Mouse (Mus musculus) stomach, postnatal 0 days (tissue): Measurements from ENCODE around the gene Sema4g.

Source experiments
- CTCF ChIP-seq: IDR thresholded peaks from 2 replicates; pipeline ENCODE4 v1.5.1; 2016; ENCODE audit warnings: antibody characterized with exemption, low read depth, mild to moderate bottlenecking, moderate library complexity
- EP300 ChIP-seq: optimal IDR thresholded peaks from 2 replicates; pipeline ENCODE3; 2016; ENCODE audit warnings: antibody characterized with exemption

DNA sequence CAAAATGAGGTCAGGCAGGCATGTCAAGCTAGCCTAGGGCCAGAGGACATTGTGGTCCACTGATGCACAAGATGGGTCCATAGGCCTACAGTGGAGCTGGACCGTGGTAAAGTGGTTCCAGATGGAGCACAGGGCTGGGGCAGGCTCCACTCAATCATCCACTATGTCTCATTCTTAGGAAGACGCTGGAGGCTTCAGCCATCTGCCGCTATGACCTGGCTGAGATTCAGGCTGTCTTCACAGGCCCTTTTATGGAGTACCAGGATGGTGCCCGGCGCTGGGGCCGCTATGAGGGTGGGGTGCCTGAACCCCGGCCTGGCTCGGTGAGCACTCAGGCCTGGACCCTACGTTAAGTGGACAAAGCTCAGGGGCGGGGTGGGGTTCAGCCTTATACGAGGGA lies 8.9 kb downstream of the Sema4g start:
- TF ChIP-seq CTCF = no peak
- no peak for TF ChIP-seq EP300
